Mouse (Mus musculus): ENCODE measurements at regions not wholly inside any gene's neighbourhood (a gene's known extent, or its start where the extent isn't known, plus 50 kb on each side); places are given as distances from the start of the nearest gene placed in this dataset.

- TF ChIP-seq CTCF (IDR thresholded peaks at IDR 0.05; ENCODE audit: low read depth) (no peak), EP300 (optimal IDR thresholded peaks at IDR 0.05) (no peak)
Observed at GRCm38 (mm10) chr3:39559460-39560041, 672.8 kb downstream of the Fat4 start.

Measured in stomach, postnatal 0 days (tissue).